Mouse (Mus musculus) midbrain, embryonic 11.5 days (tissue): ENCODE measurements around the gene Mustn1. TPM values are rescaled to one million over a fixed set of nuclear protein-coding genes. Genes with fewer than 3 reads are reported as not detected.

Experiments used
- ATAC-seq: fragments of 200-750 bp; cut with Nextera tagmentation; 2 replicates; pipeline ENCODE4 v1.8.0; 2017; ENCODE audit warnings: moderate TSS enrichment, moderate library complexity; ENCODE audit not compliant: low FRiP score
- DNase-seq: peaks from one replicate; pipeline ENCODE4 v3.0.0; 2015; ENCODE audit warnings: low spot score; ENCODE audit errors: missing footprints
- H3K27ac ChIP-seq: fragments of 300-500 bp; sonication (generic); 2 replicates; pipeline ENCODE4 v1.5.1; 2014; ENCODE audit warnings: low read depth, low read length
- H3K27me3 ChIP-seq: fragments of 300-500 bp; sonication (generic); 2 replicates; pipeline ENCODE4 v1.6.1; 2014; ENCODE audit warnings: mild to moderate bottlenecking, low read length, moderate library complexity, mixed read lengths; ENCODE audit not compliant: control insufficient read depth, insufficient read depth
- H3K36me3 ChIP-seq: fragments of 300-500 bp; sonication (generic); 2 replicates; pipeline ENCODE4 v1.6.1; 2014; ENCODE audit warnings: mild to moderate bottlenecking, low read length, moderate library complexity, mixed read lengths; ENCODE audit not compliant: control insufficient read depth, insufficient read depth
- H3K4me1 ChIP-seq: fragments of 300-500 bp; sonication (generic); 2 replicates; pipeline ENCODE4 v1.6.1; 2014; ENCODE audit warnings: low read length; ENCODE audit not compliant: control insufficient read depth, insufficient read depth
- H3K4me2 ChIP-seq: fragments of 300-500 bp; sonication (generic); 2 replicates; pipeline ENCODE4 v1.6.1; 2014; ENCODE audit warnings: mild to moderate bottlenecking, moderate library complexity
- H3K4me3 ChIP-seq: fragments of 300-500 bp; sonication (generic); 2 replicates; pipeline ENCODE4 v1.5.1; 2014; ENCODE audit warnings: low read depth, low read length
- H3K9ac ChIP-seq: fragments of 300-500 bp; sonication (generic); 2 replicates; pipeline ENCODE4 v1.6.1; 2014; ENCODE audit warnings: low read length
- H3K9me3 ChIP-seq: fragments of 300-500 bp; sonication (generic); 2 replicates; pipeline ENCODE4 v1.6.1; 2016; ENCODE audit warnings: low read length; ENCODE audit not compliant: control insufficient read depth
- WGBS: fragments of 180-500 bp; shearing (Covaris S2); extraction: QIAGEN DNeasy Blood & Tissue Kit; methylation state at CpG from one replicate; pipeline ENCODE4 v1.1.7; 2014; 5-methylcytosine and 5-hydroxymethylcytosine counted together
- polyA plus RNA-seq: library from polyadenylated mRNA; unstranded; fragments of >200 nt; fragmentation: Nextera tagmentation; extraction: Ambion mirVana; gene quantifications from 2 replicates; pipeline ENCODE4 v1.2.1, GENCODE M21; 2014

Gene Mustn1
- polyA plus RNA-seq, 1 experiment from 2014 or later: 0.42 TPM

DNA sequence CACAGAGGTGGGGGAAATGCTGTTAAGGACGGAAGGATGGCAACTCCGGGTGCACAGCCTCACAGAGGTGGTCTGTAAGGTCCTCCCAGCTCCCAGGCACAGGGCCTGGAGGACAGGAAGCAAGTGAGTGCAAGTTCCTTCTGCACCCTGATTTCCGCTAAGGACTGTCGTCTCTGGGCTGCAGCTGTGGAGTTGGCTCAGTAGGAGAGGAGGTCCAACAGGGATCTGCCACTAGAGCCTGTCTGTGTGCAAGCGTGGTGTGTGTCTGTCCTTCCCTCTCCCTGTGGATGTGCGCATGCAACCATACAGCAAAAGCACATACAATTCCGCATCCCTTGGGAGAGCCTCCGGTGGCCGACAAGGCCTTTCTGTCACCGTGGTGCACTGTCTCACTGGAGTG is 2.5 kb upstream of the Mustn1 start:
- H3K27ac ChIP-seq: no peak overlapping the region
- no peak overlapping the region for H3K4me2 ChIP-seq
- no peak for DNase-seq
- no peak for ATAC-seq
- no peak overlapping the region for H3K4me3 ChIP-seq
- WGBS: 90% methylated on average over 10 of the region's 10 CpGs
- no peak overlapping the region for H3K9ac ChIP-seq
- H3K9me3 ChIP-seq: no peaks in the 10 kb centered on the region
- H3K36me3 ChIP-seq: no peaks in the 10 kb centered on the region; the same call in 1 of the 2 replicates
- H3K4me1 ChIP-seq: no peaks in the 10 kb centered on the region
- H3K27me3 ChIP-seq: no peaks in the 10 kb centered on the region

GRCm38 (mm10) chr14:30877827-30878226 is 1.2 kb upstream of the Mustn1 start:
- WGBS: 92% methylated on average over 3 of the region's 3 CpGs
- H3K9me3 ChIP-seq: no peaks in the 10 kb centered on the region
- no peak overlapping the region for H3K27ac ChIP-seq
- ATAC-seq (no peak), DNase-seq (no peak)
- H3K4me3 ChIP-seq: no peak overlapping the region
- H3K36me3 ChIP-seq: no peaks in the 10 kb centered on the region; the same call in 1 of the 2 replicates
- H3K9ac ChIP-seq: no peak overlapping the region
- no peaks in the 10 kb centered on the region for H3K4me1 ChIP-seq
- no peak overlapping the region for H3K4me2 ChIP-seq
- no peaks in the 10 kb centered on the region for H3K27me3 ChIP-seq

GRCm38 (mm10) chr14:30879794-30880193 is 794 bp downstream of the Mustn1 start:
- Histone ChIP-seq H3K36me3 (no peaks in the 10 kb centered on the region), H3K4me2 (no peak overlapping the region), H3K4me3 (no peak overlapping the region), H3K27ac (no peak overlapping the region), H3K4me1 (no peaks in the 10 kb centered on the region), H3K9me3 (no peaks in the 10 kb centered on the region), H3K9ac (no peak overlapping the region), H3K27me3 (no peaks in the 10 kb centered on the region)
- no peak for ATAC-seq
- DNase-seq: no peak
- 61% methylated on average over 9 of the region's 9 CpGs for WGBS

DNA sequence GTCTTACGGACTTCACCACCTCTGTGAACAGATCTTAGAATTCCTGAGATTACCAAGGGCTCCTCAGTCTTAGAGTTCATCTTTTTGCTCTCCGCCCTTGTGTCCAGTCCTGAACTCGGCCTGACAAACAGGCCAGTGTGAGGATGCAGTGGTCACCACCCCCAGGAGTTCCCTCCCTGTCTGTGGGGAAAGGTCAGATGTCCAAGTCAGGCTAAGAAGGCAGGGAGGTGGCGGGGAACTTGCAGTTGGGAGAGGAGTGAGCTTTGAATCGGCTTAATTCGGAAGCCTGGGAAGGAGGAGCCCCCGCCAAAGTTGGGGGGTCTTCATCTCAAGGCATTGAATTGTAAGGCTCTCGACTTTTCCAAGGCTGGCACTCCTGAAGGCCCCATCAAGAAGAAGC is 1.3 kb downstream of the Mustn1 start:
- WGBS: 79% methylated on average over 8 of the region's 8 CpGs
- Histone ChIP-seq H3K36me3 (no peaks in the 10 kb centered on the region), H3K4me1 (no peaks in the 10 kb centered on the region), H3K4me2 (no peak overlapping the region), H3K27me3 (no peaks in the 10 kb centered on the region), H3K9me3 (no peaks in the 10 kb centered on the region), H3K9ac (no peak overlapping the region), H3K27ac (no peak overlapping the region), H3K4me3 (no peak overlapping the region)
- DNase-seq: no peak
- no peak for ATAC-seq

- no peaks in the 10 kb centered on the region for H3K27me3 ChIP-seq
- H3K9ac ChIP-seq: no peak overlapping the region
- WGBS: 87% methylated on average over 17 of the region's 17 CpGs
- H3K4me3 ChIP-seq: no peak overlapping the region
- no peak overlapping the region for H3K27ac ChIP-seq
- DNase-seq (peak; percentile 86), ATAC-seq (no peak)
- no peaks in the 10 kb centered on the region for H3K36me3 ChIP-seq
- H3K9me3 ChIP-seq: no peaks in the 10 kb centered on the region
- no peaks in the 10 kb centered on the region for H3K4me1 ChIP-seq
- no peak overlapping the region for H3K4me2 ChIP-seq
Observed at GRCm38 (mm10) chr14:30880811-30881717, 2.1 kb downstream of the Mustn1 start.

DNA sequence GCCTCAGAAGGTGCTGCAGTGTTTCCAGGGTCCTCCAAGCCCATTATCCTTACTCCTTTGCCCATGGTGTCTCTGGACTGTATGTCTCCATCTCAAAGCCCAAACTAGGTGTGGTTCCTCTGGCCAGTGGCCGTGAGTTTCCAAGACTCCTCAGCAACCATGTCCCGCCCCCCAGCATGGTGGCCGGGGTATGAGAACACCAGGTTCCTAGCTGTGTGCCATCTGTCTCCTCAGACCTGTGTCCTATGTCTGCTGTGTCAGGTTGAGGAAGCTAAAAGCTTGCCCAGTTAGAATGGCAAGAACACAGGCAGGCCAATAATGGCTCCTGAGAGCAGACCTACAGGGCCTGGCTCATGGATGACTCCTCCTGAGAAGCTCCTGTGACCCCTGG is 2.7 kb downstream of the Mustn1 start:
- 88% methylated on average over 3 of the region's 3 CpGs for WGBS
- Histone ChIP-seq H3K4me1 (no peaks in the 10 kb centered on the region), H3K4me3 (no peak overlapping the region), H3K27me3 (no peaks in the 10 kb centered on the region), H3K4me2 (no peak overlapping the region), H3K9me3 (no peaks in the 10 kb centered on the region), H3K9ac (no peak overlapping the region), H3K27ac (no peak overlapping the region), H3K36me3 (no peaks in the 10 kb centered on the region)
- ATAC-seq: no peak
- DNase-seq: no peak

- DNase-seq (no peak), ATAC-seq (no peak)
- H3K27me3 ChIP-seq: no peaks in the 10 kb centered on the region
- H3K4me3 ChIP-seq: no peak overlapping the region
- no peak overlapping the region for H3K27ac ChIP-seq
- no peaks in the 10 kb centered on the region for H3K9me3 ChIP-seq
- no peak overlapping the region for H3K4me2 ChIP-seq
- H3K9ac ChIP-seq: no peak overlapping the region
- WGBS: 18% methylated on average over 3 of the region's 3 CpGs
- H3K4me1 ChIP-seq: no peaks in the 10 kb centered on the region
- no peaks in the 10 kb centered on the region for H3K36me3 ChIP-seq
Observed at GRCm38 (mm10) chr14:30885298-30885697, 6.3 kb downstream of the Mustn1 start.

- Histone ChIP-seq H3K4me2 (no peak within 1 kb of the TSS), H3K27ac (no peak within 1 kb of the TSS), H3K9ac (no peak within 1 kb of the TSS), H3K4me1 (no peaks in the 10 kb centered on the region), H3K27me3 (no peaks in the 10 kb centered on the region), H3K4me3 (no peak within 1 kb of the TSS), H3K9me3 (no peaks in the 10 kb centered on the region), H3K36me3 (no peaks in the 10 kb centered on the region)
- no peak for ATAC-seq
- DNase-seq: no peak
- WGBS: 92% methylated on average over 3 of the region's 3 CpGs
Observed at GRCm38 (mm10) chr14:30886204-30886603, 7.2 kb downstream of the Mustn1 start, which contains the start of gene Itih4. Gene Itih4 (plus strand): TSS chr14:30886476.

GRCm38 (mm10) chr14:30888271-30888732 is 9.3 kb downstream of the Mustn1 start:
- Histone ChIP-seq H3K9me3 (no peaks in the 10 kb centered on the region), H3K36me3 (no peaks in the 10 kb centered on the region), H3K4me2 (no peak overlapping the region), H3K27me3 (no peaks in the 10 kb centered on the region), H3K4me1 (no peaks in the 10 kb centered on the region), H3K9ac (no peak overlapping the region), H3K27ac (no peak overlapping the region), H3K4me3 (no peak overlapping the region)
- ATAC-seq (no peak), DNase-seq (no peak)
- WGBS: 32% methylated on average over 9 of the region's 9 CpGs
